Mouse (Mus musculus): ENCODE results near the gene Zdhhc25. TPM values are rescaled to one million over a fixed set of nuclear protein-coding genes. Genes with fewer than 3 reads are reported as not detected.

The Zdhhc25 gene
- polyA plus RNA-seq, 1 experiment from 2014 or later, result not detected

Other genes with a start within 250 kb of the Zdhhc25 start
- 27.0 and 27.9 TPM in 2 replicates for gene Brd1, start 133.9 kb downstream of the Zdhhc25 start, polyA plus RNA-seq (2014; fragmentation: Nextera tagmentation; extraction: Ambion mirVana)
- 25.0 TPM in 2 replicates for gene Zbed4, start 151.4 kb downstream of the Zdhhc25 start, polyA plus RNA-seq (2014; fragmentation: Nextera tagmentation; extraction: Ambion mirVana)
- 8.4 and 8.8 TPM in 2 replicates for gene Alg12, start 219.0 kb downstream of the Zdhhc25 start, polyA plus RNA-seq (2014; fragmentation: Nextera tagmentation; extraction: Ambion mirVana)
- 65.5 and 65.8 TPM in 2 replicates for gene Creld2, start 219.3 kb downstream of the Zdhhc25 start, polyA plus RNA-seq (2014; fragmentation: Nextera tagmentation; extraction: Ambion mirVana)